Mouse (Mus musculus): ENCODE data around the gene Slc4a8.

- TF ChIP-seq POLR2A (IDR thresholded peaks at IDR 0.05; ENCODE audit: low read depth, low read length) = no peak
- no peak for TF ChIP-seq CTCF (IDR thresholded peaks at IDR 0.05; ENCODE audit: extremely low read depth, insufficient read depth, insufficient read length, insufficient replicate concordance)
Measured at GRCm38 (mm10) chr15:100747121-100747963, 14.2 kb upstream of the Slc4a8 start.
